Mouse (Mus musculus): ENCODE results near the gene Usp17lb.
"Not testable (repeated sequence)": the region's sequence is repeated elsewhere in the genome, so short reads cannot be mapped to it uniquely, and the experiment has no call there.

Gene Usp17lb

GRCm38 (mm10) chr7:104842503-104842902, at the start of gene Usp17lb:
Gene Usp17lb (minus strand): TSS chr7:104842603.
- no peak for DNase-seq (ENCODE audit: low read depth, low spot score)

- DNase-seq (ENCODE audit: low read depth, low spot score) = no peak
Observed at GRCm38 (mm10) chr7:104877731-104878130, 35.3 kb upstream of the Usp17lb start, which contains the start of gene Olfr665. Gene Olfr665 (plus strand): TSS chr7:104878031.

GRCm38 (mm10) chr7:104861381-104861780, 19.0 kb upstream of the Usp17lb start:
- DNase-seq (ENCODE audit: low read depth, low spot score) = no peak

GRCm38 (mm10) chr7:104857683-104858082, 15.3 kb upstream of the Usp17lb start:
- DNase-seq (ENCODE audit: low read depth, low spot score) = no peak

- DNase-seq (ENCODE audit: low read depth, low spot score) = not testable (repeated sequence)
Observed at GRCm38 (mm10) chr7:104856709-104857108, 14.3 kb upstream of the Usp17lb start, which contains the start of gene Usp17la. Gene Usp17la (plus strand): TSS chr7:104857009.

GRCm38 (mm10) chr7:104855248-104855750, 12.9 kb upstream of the Usp17lb start:
- no peak for DNase-seq (ENCODE audit: low read depth, low spot score)

GRCm38 (mm10) chr7:104851546-104851945, 9.1 kb upstream of the Usp17lb start:
- DNase-seq (ENCODE audit: low read depth, low spot score) = not testable (repeated sequence)

GRCm38 (mm10) chr7:104843731-104844287, 1.4 kb upstream of the Usp17lb start:
- DNase-seq (ENCODE audit: low read depth, low spot score) = no peak

- not testable (repeated sequence) for DNase-seq (ENCODE audit: low read depth, low spot score)
Observed at GRCm38 (mm10) chr7:104810335-104810734, 32.1 kb downstream of the Usp17lb start.

- no peak for DNase-seq (ENCODE audit: low read depth, low spot score)
Observed at GRCm38 (mm10) chr7:104790796-104791195, 51.6 kb downstream of the Usp17lb start.
